Mouse (Mus musculus) mesoderm, embryonic 11.5 days (tissue): ENCODE data around the gene Nutm1.
A peak's percentile ranks its signal among the peaks of the same experiment; 100 is the strongest.
"Not testable (repeated sequence)": the region's sequence is repeated elsewhere in the genome, so short reads cannot be mapped to it uniquely, and the experiment has no call there.

ENCODE experiments used
- DNase-seq: peaks from one replicate; pipeline ENCODE4 v3.0.0-alpha.2; 2012; ENCODE audit warnings: low read depth, low spot score

Gene Nutm1

DNA sequence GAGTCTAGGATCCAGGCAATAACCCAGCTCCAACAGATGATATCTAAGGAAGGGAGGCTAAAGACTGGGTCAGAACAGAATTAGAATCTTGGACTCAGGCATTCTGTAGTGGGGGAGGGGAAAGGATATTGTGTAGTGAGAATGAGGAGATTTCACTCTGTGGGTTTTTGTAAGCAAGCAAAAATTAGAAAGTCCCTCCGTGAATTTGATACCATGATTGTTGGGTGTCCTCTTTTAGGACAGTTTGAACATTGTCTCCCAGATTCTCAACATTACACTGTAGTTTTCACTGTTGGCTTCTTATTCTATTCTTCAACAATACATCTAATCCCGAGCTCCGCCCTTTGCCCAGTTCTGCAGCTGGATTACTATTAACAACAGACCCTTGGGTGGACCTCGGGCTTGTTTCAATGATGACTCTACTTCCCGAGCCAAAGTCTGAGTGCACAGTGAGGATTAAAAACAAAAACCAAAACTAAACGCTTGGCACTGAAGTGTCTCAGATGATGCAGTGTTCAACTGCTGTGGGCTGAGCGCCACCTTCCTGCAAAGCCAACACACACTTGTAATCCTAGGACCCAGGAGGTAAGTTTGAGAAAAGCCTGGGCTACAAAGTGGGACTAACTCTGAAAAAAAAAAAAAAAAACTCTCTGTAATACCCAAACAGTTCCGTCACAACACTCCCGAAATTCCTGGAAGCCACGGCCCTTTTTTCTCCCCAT lies at the start of gene Nutm1:
Nutm1 (minus strand) TSS at position 51 of the 722 bp plus-strand sequence.
- no peak for DNase-seq

DNA sequence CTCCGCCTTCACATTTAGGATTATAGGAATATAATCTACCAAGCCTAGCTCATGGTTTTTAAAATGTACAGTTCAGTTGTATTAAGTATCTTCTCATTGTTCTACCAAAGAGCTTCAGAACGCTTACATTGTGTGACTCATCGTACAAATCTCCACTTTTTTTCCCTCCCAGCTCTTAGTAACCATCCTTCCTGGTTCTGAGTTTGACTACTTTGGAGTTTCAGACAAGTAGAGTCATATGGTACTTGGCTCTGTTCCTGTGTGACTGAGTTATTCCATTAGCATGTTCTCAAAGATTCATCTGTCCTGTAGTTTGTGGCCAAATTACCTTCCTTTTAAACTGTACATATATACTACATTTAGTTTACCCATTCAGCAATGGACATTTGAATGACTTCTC lies 49.6 kb upstream of the Nutm1 start:
- no peak for DNase-seq

DNA sequence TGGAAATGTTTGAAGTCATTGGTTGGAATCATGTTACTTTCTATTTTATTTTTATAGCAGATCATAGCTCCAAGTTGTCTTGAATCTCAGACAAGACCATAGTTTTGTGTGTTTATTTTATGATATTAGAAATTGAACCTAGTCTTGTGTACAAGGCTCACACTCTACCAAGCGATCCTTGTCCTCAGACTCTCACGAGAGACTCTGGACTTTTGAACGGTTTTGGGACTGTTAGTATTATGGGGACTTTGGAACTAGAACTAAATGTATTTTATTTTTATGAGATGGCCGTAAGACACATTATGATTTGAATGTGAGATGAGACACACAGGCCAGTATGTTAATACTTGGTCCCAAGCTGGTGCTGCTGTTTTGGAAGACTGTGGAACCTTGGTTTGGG lies 39.1 kb upstream of the Nutm1 start:
- DNase-seq, result no peak

DNA sequence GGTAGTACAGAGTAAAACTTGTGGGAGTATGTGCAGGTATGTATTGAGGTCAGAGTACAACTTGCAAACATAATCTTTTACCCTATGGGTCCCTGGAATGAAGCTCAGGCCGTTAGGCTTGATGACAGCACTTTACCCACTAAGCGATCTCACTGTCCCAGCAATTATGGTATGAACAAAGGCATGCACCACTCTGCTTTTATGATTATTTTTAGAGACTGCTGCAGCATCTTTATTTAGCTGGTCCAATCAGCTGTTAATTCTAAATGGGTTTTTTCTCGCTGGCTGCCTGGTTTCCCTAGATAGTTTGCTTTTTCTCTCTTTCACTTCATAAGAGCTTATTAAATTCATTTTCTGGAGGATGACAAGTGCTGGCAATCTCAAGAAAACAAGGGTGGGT lies 37.1 kb upstream of the Nutm1 start:
- no peak for DNase-seq

DNA sequence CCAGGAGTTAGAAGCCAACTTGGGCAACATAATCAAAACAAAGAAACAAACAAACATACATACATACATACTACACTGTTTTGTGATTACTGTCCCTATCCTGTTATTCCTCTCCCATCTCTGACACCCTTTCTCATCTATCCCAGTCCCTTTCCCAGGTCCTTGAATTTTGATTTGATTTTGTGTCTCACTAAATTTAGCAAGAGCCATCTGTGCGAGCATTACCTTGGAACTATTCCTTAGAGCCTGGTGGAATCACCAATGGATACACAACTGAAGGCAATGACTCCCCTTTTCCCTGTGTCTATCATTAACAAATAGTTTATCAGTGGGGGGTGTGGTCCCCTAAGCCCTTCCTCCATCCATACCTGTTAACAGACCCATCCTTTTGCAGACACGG lies 33.7 kb upstream of the Nutm1 start:
- DNase-seq, result no peak

DNA sequence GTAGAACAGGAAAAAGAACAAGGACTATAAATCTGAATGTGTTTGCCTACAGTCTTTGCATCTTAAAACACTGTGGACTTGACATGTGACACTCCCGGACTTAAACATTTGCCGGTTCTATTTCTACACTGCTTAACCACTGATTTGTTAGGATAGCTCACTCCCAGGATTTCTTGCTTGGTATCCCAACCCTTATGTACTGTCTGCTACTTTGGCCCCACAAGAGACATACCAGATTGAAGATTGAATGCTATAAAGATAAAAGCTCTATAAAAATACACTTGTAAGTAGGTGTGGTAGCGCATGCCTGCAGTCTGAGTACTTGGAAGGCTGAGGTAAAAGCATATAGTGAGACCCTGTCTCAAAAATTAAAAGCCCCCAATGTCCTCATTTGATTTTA lies 30.4 kb upstream of the Nutm1 start:
- no peak for DNase-seq

DNA sequence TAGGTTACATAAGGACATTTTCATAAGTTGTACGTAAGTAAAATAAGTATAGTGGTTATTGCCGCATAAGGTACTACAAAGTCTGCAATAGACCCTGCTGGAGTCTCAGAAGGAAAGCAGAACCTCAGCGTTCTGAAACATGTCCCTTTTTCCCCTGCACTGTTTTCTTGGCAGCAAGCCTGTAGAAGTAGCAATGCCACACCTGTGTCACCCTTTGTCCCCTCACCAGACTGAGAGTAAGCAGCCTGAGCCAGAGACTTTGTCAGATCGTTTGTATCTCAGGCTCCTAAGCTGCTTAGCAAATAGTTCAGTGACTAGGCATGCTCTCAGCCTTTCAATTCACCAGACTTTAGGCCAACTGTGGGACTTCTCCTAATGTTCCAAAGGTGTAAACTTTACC lies 28.0 kb upstream of the Nutm1 start:
- DNase-seq, result no peak

DNA sequence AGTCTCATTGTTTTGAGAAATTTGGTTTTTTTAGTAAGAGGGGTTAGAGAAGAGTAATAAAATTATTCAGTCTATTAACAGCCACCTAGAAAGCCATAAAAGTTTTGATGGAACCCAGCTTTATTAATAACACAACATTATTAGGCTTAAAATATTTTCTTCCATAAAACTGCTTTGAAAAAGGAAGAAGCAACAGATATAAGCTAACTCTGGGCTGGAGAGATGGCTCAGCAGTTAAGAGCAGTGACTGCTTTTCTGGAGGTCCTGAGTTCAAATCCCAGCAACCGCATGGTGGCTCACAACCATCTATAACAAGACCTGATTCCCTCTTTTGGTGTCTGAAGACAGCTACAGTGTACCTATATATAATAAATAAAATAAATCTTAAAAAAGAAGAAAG lies 27.0 kb upstream of the Nutm1 start:
- not testable (repeated sequence) for DNase-seq

DNA sequence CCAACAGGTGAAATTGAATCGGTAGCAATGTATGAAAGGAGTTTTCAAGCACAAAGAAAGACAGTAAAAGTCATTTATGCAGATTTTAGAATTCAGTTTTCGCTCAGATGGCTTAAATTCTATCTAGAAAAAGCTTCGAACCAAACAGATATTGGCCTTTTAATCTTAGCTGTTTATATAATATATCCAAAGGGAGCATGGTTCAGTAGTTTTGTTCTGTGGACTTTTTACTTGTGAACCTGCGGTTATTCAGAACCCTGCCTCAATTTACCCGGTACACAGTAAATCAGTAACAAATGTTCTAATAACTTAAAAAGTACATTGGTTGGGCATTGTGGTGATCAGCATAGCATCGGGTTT lies 25.9 kb upstream of the Nutm1 start:
- no peak for DNase-seq

DNA sequence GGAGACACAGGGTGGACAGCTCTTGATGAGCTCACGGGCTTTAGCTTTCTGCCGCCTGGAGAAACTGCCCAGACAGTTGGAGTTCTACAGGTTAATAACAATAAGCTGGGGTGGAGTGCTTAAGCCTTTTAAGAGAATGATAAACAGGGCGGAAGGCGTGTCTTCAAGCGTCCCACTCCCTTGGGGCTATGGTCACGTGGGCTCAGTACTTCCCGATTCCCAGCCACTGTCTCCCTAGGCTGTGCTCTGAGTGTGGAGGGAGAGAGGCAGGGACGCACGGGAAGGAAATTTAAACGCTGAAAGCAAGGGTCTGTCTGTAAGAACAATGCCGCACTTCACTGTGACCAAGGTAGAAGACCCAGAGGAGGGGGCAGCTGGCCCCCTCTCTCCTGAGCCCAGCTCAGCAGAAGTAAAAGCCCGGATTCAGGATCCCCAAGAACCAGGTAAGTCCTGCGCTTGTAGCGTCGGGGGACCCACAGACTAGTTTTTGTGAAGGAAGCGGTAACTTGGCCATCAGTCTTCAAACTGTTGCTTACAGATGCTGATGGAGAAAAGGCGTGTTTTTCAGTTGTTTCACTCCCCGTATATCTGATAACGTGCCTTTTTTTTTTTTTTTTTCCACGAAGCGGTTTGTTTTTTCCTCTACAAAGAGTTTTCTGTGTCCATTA lies 25.4 kb upstream of the Nutm1 start:
- DNase-seq, result peak; percentile 74

DNA sequence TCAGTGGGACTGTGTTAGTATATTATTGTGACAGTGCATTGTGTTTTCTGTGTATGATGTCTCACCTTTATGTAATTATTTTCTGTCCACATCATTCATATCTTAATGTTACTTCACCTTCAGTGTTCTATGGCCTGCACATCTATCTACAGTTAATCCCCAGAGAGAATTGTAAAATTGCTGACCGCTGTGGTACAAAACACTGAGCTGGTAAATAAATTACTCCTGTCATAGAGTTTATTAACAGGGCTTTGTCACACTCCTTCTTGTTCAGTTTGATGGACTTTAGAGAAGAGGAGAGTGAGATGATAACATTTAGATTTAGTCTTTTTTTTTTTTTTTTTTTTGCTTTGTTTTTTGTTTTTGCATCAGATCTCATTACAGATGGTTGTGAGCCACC lies 23.8 kb upstream of the Nutm1 start:
- no peak for DNase-seq

DNA sequence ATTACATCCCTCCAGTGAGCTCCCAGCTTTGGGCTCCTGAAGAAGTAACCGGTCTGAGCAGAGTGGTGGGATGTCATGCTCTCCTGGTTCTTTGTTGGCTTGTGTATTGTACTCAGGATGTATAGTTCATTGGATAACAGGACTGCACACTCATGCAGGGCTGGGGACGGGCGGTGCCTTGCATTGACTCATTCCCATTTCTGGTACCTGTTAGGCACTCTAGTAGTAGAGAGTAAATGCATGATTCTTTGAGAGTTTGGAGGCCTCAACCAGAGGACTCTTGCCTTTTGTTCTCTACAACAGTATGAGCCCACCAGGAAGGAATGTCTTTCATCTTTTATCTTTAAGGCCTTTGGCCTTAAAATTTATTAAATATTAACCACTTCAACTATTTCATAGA lies 17.8 kb upstream of the Nutm1 start:
- no peak for DNase-seq

DNA sequence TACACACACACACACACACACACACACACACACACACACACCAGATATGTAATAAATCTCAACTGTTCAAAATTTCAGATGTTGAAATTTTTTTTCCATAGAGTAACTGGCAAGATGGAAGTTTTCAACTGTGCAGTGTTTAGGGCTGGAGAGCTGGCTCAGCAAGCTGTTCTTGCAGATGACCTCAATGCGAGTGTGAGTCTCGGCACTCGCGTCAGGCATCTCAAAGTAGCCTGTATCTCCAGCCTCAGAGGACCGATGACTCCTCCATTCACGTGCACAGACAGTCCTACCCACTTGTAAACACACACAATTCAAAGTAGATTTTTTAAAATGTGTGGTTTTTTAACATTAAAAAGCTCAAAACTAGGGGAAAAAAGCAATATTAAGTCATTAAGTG lies 14.4 kb upstream of the Nutm1 start:
- no peak for DNase-seq

DNA sequence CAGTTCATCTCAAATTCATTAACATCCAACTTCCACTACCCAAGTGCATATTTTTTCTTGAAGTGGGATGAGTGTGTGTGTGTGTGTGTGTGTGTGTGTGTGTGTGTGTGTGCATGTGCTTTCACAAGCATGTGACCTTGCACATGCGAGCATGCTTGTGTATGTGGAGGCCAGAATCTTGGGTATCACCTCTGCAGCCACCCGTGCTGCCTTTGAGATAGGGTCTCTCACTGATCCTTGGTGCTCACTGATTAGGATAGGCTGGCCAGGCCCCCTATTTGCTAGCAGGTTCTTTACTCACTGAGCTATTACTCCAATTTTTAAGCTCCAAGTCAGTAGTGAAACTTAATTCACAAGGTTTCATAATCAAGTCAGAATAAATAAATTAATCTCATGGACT lies 13.8 kb upstream of the Nutm1 start:
- DNase-seq, result no peak

DNA sequence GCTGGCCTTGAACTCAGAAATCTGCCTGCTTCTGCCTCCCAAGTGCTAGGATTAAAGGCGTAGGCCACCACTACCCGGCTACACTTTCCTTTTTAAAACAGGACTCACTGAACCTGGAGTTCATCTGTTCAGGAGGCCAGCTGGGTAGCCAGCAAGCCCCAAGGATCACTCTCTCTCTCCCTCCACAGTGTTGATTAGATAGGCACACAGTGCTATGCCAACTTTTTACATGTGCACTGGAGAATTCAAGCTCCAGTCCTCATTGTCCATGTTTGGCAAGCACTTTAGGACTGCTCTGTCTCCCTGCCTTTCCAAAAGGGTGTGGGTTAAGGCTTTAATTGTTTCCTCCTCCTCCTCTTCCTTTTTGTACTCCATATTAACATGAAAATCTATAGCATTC lies 10.9 kb upstream of the Nutm1 start:
- DNase-seq, result no peak

DNA sequence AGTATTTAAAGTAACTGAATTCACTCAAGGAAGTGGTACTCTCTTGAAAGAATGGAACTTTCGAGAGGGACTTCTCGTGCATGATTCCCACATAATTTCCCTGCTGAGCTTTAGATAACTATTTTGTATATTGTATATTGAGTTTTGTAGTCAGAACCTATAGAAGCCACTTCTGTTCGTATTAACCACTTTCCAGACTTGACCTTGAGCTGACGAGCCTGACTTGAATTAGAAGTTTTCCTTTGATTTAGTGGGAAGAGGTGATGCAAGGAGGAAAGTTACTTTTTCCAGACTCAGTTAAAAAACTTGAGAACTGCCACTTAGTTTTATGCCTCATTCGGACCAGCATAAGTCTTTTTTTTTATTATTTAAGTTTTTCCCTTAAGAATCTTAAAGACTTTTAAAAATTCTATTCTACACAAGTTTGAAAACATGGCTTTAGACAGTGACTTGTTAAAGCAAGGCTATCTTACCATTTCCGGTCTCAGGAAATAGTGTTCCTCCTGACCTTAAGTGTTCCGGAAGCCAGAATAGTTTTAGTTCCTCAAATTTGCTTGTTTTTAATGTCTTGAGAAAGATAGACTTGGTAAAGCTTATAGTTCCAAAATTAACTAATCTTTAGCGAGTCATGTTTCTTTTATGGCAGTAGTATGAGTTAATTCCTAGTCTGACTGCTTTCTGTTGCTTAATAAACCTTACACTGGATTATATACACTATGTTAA lies 8.6 kb upstream of the Nutm1 start:
- DNase-seq, result no peak

DNA sequence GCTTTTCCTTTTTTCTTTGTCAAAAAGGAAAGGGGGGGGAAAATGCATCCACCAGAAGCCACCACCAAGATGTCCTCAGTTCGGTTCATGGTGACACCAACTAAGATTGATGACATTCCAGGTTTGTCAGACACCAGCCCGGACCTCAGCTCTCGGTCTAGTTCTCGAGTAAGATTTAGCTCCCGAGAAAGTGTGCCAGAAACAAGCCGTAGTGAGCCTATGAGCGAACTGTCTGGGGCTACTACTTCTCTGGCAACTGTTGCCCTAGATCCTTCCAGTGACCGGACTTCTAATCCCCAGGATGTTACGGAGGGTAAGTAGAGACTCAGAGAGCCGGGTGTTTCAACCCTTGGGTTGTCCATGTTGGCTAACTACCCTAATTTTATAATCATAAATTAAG lies 7.7 kb upstream of the Nutm1 start:
- peak; percentile 23 for DNase-seq

DNA sequence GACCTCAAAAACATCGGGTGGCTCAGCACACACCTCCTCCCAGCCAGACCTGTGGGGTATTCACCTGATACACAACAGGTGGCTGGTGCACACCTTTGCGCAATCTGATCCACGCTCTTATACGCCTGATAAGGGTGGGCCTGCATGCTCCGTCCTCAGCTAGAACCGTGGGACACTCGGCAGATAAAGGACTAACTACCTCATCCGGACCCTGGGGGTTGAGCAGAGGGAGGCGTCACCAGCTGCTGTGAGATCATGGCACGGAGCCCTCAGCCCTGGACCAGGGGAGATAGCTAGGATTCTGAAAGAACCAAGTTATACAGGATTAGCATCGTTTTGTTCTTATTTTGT lies 7.1 kb upstream of the Nutm1 start, which contains the start of gene Gm21985:
Gm21985 (plus strand) TSS at position 73 of the 351 bp plus-strand sequence.
- DNase-seq, result peak; percentile 47

DNA sequence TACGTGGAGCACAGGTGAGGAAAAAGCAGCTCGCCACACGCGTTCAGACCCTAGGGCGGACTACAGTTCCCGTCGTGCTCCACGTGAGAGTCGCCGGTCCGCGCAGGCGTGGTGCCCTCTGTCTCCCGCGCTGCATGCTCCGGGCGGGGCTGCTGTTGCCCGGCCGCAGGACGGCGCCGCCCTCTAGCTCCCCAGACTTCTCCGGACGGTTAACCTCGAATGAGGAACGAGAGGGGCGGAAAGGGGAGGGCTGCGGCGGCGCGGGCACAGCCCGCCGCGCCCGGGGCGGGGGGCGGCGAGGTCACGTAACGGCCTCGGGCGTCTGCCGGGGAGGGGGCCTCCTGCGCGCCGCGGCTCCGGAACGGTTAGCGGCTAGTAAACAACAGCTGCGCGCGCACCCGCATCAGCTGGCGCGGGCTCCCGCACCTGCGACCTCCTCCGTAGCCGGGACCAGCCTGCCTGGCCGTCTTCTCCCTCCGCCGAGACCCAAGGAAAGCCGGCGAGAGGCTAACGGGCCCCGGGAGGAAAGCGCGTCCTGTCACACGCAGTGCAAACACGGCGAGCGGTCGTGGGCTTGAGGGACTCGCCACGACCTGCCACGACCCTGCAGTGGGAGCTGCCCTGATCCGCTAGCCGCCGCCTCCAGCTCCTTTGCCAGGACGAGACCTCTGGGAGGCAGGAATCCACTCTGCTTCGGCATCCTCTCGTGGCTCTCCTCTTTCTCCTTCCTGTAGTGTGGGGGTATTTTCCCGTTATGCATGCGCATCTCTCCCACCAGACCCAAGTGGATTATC lies 6.6 kb upstream of the Nutm1 start, which contains the start of gene Slc12a6:
Slc12a6 (plus strand) TSS at position 378 of the 794 bp plus-strand sequence.
- DNase-seq, result peak; percentile 91

DNA sequence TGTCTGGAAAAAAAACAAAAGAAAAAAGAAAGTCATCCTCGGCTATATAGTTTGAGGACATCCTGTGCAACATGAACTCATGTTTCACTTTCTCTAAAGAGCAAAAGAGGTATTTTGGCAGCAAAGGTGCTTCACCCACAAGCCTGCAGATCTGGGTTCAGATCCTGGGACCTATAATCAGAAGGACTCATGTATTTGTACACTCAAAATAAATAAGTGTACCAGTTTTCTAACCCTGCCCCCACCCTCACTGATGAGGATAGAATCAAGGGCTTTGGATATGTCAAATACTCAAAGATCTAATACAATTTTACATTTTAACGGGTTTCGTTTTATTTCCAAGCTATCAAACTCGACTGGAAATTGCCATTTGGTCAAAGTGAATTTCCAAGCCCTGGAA lies 5.3 kb upstream of the Nutm1 start:
- no peak for DNase-seq

DNA sequence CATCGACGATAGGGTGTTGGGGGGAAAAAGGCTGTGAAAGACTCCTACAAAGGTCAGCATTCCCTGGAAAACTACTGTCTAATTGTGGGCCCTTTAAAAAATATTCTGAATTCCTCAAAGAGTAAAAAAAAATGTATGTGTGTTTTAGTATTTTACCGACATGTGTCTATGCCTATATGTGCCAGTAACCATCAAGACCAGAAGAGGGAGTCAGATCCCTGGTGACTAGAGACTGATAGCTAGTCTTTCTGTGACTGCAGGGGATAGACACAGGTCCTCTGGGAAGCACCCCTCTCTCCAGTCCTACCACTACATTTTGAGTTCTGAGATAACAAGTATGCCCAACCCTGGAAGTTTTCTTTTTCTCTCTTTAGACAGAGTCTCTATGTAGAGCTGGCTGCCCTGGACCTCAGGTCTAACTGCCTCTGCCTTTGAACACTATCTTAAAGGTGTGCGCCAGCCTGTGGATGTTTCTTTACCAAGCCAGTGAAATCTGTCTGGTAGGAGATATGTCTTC lies 3.7 kb upstream of the Nutm1 start:
- no peak for DNase-seq
